Mouse (Mus musculus): ENCODE data around the gene Tas2r136. TPM values are rescaled to one million over a fixed set of nuclear protein-coding genes. Genes with fewer than 3 reads are reported as not detected.

Tas2r136 gene
- not detected in 2 replicates for polyA plus RNA-seq (2012; rRNA removed)

DNA sequence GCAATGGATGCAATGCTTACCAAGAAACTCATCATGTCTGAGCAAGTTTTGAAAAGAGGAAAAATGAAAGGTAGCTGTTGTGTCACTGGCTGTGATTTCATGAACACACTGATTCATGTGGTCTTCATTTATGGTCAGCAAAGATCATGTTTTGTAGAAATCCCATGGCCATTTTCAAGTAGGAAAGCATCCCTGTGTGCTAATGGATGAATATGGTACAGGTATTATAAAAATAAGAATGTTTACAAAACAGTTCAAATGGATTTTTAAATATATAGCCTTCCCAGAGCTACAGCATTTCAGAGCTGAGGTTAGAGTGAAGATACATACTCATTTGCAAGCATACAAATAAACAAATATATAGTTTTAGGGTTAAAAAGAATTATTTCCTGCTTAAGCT is at the start of gene Tas2r136:
TSS of gene Tas2r136 (minus strand) at position 101 of the 400 bp plus-strand sequence.

DNA sequence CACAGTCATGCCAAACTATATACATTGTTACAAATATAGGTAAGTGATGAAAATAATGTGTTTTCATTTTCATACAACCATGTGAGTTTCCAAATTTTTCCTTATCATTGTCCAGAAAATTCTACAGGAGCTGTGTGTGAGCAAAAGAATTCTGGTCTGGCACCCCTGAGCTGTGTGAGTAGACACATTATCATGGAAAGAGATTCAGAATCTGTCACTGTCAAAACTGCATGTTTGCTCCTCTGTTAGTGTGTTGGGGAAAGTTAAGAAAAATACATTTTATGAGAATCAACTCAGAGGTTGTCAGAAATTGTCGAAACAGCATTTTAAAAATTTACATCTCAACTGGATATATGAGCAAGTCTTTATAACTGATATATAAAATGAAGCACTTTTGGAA is 24.6 kb upstream of the Tas2r136 start, which contains the start of gene Tas2r117:
TSS of gene Tas2r117 (plus strand) at position 301 of the 400 bp plus-strand sequence.

DNA sequence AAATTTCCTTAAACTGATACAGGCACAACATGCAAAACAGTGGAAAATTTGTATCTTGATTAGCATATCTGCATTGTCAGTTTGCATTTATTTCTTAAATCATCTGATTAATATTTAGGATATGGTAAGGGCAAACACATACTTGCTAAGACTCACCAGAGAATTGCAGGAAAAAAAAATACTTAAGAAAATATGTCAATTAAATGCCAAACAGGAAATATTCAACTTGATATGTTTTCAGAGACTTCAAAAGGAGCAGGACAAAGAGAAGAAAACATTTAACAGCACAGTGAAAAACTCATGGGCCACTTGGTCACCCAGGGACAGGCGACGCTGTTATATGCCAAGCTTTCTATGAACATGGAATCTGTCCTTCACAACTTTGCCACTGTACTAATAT is 16.1 kb downstream of the Tas2r136 start, which contains the start of gene Tas2r102:
TSS of gene Tas2r102 (plus strand) at position 301 of the 400 bp plus-strand sequence.

DNA sequence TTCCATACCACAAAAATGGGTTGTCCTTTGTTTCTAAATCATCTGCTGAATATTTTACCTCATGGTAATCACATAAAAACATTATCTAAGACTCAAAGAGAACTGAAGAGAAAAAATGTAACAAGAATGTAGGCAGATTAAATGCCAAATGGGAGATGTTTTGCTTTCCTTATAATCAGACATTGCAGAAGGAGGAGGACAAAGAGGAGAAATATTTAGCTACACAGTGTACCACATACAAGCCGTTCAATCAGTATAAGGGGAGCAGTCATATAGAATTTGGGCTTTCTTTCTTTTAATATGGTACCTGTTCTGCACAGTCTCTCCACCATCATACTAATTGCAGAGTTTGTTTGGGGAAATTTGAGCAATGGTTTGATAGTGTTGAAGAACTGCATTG is 23.5 kb downstream of the Tas2r136 start, which contains the start of gene Tas2r124:
TSS of gene Tas2r124 (plus strand) at position 301 of the 400 bp plus-strand sequence.

GRCm38 (mm10) chr6:132737935-132738334 is 40.0 kb downstream of the Tas2r136 start, which contains the start of gene Tas2r115:
Tas2r115 (minus strand) TSS chr6:132738035.

Other genes starting within 250 kb of the Tas2r136 start
- not detected in 2 replicates for gene Prh1, start 208.4 kb downstream of the Tas2r136 start, polyA plus RNA-seq (2012; rRNA removed)
- gene Prp2, start 182.2 kb downstream of the Tas2r136 start, polyA plus RNA-seq (2012; rRNA removed): not detected in 2 replicates
- gene A630073D07Rik, start 126.6 kb downstream of the Tas2r136 start, polyA plus RNA-seq (2012; rRNA removed): not detected in 2 replicates
- gene Tas2r120, start 121.2 kb downstream of the Tas2r136 start, polyA plus RNA-seq (2012; rRNA removed): not detected in 2 replicates
- not detected in 2 replicates for gene Tas2r121, start 77.2 kb downstream of the Tas2r136 start, polyA plus RNA-seq (2012; rRNA removed)
- gene Tas2r122, start 66.2 kb downstream of the Tas2r136 start, polyA plus RNA-seq (2012; rRNA removed): not detected in 2 replicates
- gene Tas2r115, start 40.1 kb downstream of the Tas2r136 start, polyA plus RNA-seq (2012; rRNA removed): not detected in 2 replicates
- not detected in 2 replicates for gene Tas2r124, start 23.4 kb downstream of the Tas2r136 start, polyA plus RNA-seq (2012; rRNA removed)
- gene Tas2r102, start 16.0 kb downstream of the Tas2r136 start, polyA plus RNA-seq (2012; rRNA removed): not detected in 2 replicates
- gene Tas2r117, start 24.7 kb upstream of the Tas2r136 start, polyA plus RNA-seq (2012; rRNA removed): not detected in 2 replicates
- not detected in 2 replicates for gene Tas2r123, start 69.0 kb upstream of the Tas2r136 start, polyA plus RNA-seq (2012; rRNA removed)
- gene Tas2r116, start 77.3 kb upstream of the Tas2r136 start, polyA plus RNA-seq (2012; rRNA removed): not detected in 2 replicates
- gene Tas2r110, start 89.8 kb upstream of the Tas2r136 start, polyA plus RNA-seq (2012; rRNA removed): not detected in 2 replicates
- gene Tas2r113, start 114.8 kb upstream of the Tas2r136 start, polyA plus RNA-seq (2012; rRNA removed): not detected in 2 replicates
- not detected in 2 replicates for gene Tas2r125, start 131.5 kb upstream of the Tas2r136 start, polyA plus RNA-seq (2012; rRNA removed)
- not detected in 2 replicates for gene Tas2r129, start 172.9 kb upstream of the Tas2r136 start, polyA plus RNA-seq (2012; rRNA removed)
- not detected in 2 replicates for gene Tas2r131, start 179.8 kb upstream of the Tas2r136 start, polyA plus RNA-seq (2012; rRNA removed)
- not detected in 2 replicates for gene Tas2r109, start 202.8 kb upstream of the Tas2r136 start, polyA plus RNA-seq (2012; rRNA removed)

Measured in colon, adult 2 months (tissue).